Mouse (Mus musculus): ENCODE data around the gene Uhrf2.

Uhrf2 gene

GRCm38 (mm10) chr19:30124999-30125669 lies 94.8 kb downstream of the Uhrf2 start:
- peak; percentile 12 for DNase-seq (ENCODE audit: low spot score in 2 of 2)

GRCm38 (mm10) chr19:30125670-30126059 lies 95.4 kb downstream of the Uhrf2 start:
- DNase-seq (ENCODE audit: low spot score in 2 of 2): no peak

- peak in 1 of 2 experiments; percentile 22 for DNase-seq (ENCODE audit: low spot score in 2 of 2)
These were observed 97.9 kb downstream of the Uhrf2 start for GRCm38 (mm10) chr19:30128177-30128576.

- DNase-seq (ENCODE audit: low spot score in 2 of 2): no peak
These were observed 106.0 kb downstream of the Uhrf2 start for GRCm38 (mm10) chr19:30136308-30136707.
